Mouse (Mus musculus): ENCODE data around the gene Pth1r.

GRCm38 (mm10) chr9:110790462-110790861 is 43.5 kb upstream of the Pth1r start:
- TF ChIP-seq CTCF (IDR thresholded peaks at IDR 0.05; ENCODE audit: insufficient read depth, low read length) (no peak), POLR2A (IDR thresholded peaks at IDR 0.05; ENCODE audit: borderline replicate concordance, extremely low read depth, low read depth, low read length) (no peak)

Data from lung, adult 2 months (tissue).